Mouse (Mus musculus) Muller cell, postnatal 12 days (primary cell): ENCODE data around the gene Fam178b.
A peak's percentile ranks its signal among the peaks of the same experiment; 100 is the strongest.
"Not testable (repeated sequence)": the region's sequence is repeated elsewhere in the genome, so short reads cannot be mapped to it uniquely, and the experiment has no call there.

Experiments
- DNase-seq: peaks from one replicate; pipeline ENCODE4 v3.0.0-alpha.2; 2015; ENCODE audit errors: inconsistent ontology term

The Fam178b gene

DNA sequence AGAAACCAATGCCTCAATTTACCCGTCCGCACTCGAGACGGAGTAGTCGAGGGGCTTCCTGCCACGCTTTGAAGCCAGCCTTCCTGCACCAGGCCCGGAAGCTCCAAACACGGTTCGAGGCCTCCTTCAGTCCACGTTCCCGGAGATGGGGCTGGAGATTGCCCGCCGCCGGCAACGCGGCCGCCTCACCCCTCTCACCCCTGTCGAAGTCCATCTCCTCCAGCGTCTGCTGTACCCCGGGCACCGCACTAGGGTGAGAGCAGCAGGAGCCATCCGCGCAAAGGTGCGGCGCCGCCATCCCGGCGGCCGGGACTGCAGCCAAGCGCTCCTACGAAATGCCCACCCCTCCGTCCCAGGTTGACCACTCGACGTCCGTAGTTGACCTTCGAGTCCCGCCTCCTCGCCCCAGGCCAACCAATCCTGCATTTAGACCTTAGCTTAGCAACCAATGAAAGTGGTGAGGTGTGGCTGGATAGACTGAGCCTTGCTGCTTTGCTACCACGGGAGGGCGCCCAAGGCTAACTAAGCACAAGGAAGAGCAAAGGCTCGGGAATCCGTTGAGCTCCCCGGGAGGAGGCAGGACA, 136.0 kb downstream of the Fam178b start, which contains the start of gene Ankrd39:
TSS of gene Ankrd39 (minus strand) at position 558 of the 584 bp plus-strand sequence.
- peak; percentile 99 for DNase-seq

GRCm38 (mm10) chr1:36545845-36546600, 137.0 kb downstream of the Fam178b start:
- no peak for DNase-seq

DNA sequence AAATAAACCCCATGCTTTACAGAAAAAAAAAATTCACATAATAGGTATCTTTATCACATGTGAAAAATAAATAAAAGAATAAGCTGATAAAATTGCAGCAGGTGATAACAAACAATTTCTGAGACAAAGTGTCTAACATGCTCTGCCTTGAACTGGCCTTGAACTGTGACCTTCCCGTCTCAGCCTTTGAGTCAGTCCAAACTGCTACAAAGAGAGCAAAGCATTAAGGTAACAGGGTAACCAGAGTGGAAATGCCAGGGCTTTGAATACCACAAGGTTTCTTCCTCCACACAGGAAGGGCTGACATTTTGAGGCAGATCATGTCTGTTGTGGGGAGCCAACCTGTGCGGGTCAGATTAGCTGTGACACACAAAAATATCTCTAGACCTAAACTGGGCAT, 137.6 kb downstream of the Fam178b start:
- DNase-seq: no peak

DNA sequence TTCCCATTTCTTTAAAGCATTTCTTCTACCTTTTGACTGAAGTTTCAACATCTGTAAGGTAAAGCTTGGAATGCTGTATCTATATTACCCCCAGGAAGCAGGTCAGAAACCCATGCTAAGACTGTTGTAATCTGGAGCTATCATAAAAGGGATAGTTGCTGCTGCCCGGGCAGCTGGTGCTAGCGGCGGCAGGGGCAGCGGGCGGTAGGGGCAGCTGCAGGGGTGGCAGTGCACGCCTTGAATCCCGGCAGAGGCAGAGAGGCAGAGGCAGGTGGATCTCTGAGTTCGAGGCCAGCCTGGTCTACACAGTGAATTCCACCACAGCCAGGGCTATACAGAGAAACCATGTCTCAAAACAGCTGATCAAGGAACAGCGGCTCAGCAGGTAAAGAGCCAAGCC, 140.1 kb downstream of the Fam178b start:
- DNase-seq: no peak

DNA sequence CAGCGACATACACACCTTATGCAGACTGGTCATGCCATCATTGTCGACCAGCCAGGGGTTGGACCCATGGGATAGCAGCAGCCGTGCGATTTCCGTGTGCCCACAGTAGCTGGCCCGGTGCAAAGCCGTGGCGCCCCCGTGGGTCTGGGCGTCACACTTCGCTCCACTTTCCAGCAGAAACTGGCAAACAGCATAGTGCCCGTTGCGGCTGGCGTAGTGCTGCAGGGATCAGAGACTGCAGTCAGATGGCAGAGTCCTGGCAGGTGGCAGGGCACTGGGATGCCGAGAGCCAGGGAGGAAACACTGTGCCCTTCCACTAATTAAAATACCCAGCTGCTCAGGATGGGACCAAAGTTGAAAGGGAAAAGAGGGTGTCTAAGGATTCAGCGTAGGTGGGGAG, 141.1 kb downstream of the Fam178b start:
- no peak for DNase-seq

GRCm38 (mm10) chr1:36540807-36541206, 142.2 kb downstream of the Fam178b start:
- DNase-seq: no peak

- no peak for DNase-seq
Observed at GRCm38 (mm10) chr1:36540132-36540531, 142.9 kb downstream of the Fam178b start.

- DNase-seq: peak; percentile 35
Observed at GRCm38 (mm10) chr1:36539186-36539585, 143.8 kb downstream of the Fam178b start, which contains the start of gene Gm42417. Gene Gm42417 (minus strand): TSS chr1:36539429.

DNA sequence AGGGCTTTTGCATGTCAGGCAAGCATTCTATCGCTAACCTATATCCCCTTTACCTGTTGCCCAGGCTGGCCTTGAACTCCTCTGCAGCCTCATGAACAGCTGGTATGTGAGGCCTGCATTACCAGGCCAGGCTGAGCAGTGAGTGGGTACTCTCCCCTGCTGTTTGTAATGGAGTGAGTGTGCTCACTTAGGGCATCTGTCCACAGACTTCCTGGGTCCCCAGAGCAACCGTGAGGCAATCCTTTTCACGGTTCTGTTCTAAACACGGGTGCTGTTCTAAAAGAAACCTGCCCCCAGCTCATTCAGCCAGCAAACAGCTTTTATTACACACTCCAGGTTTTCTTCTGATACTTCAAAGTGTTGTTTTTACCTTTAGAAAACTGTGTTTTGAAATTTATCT, 144.3 kb downstream of the Fam178b start:
- no peak for DNase-seq

DNA sequence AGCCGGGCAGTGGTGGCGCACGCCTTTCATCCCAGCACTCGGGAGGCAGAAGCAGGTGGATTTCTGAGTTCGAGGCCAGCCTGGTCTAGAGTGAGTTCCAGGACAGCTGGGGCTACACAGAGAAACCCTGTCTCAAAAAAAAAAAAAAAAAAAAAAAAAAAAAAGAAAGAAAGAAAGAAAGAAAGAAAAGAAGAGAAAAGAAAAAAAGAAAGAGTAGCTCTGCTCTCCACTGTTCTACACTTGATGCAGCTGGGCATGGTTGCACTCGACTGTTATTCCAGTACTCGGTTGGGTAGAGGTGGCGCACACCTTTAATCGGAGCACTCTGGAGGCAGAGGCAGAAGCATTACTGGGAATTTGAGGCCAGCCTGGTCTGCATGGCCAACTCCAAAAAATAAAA, 146.2 kb downstream of the Fam178b start, which contains the start of gene Ankrd23:
TSS of gene Ankrd23 (minus strand) at position 101 of the 400 bp plus-strand sequence.
- DNase-seq: not testable (repeated sequence)

- DNase-seq: no peak
Observed at GRCm38 (mm10) chr1:36536397-36536728, 146.6 kb downstream of the Fam178b start.

DNA sequence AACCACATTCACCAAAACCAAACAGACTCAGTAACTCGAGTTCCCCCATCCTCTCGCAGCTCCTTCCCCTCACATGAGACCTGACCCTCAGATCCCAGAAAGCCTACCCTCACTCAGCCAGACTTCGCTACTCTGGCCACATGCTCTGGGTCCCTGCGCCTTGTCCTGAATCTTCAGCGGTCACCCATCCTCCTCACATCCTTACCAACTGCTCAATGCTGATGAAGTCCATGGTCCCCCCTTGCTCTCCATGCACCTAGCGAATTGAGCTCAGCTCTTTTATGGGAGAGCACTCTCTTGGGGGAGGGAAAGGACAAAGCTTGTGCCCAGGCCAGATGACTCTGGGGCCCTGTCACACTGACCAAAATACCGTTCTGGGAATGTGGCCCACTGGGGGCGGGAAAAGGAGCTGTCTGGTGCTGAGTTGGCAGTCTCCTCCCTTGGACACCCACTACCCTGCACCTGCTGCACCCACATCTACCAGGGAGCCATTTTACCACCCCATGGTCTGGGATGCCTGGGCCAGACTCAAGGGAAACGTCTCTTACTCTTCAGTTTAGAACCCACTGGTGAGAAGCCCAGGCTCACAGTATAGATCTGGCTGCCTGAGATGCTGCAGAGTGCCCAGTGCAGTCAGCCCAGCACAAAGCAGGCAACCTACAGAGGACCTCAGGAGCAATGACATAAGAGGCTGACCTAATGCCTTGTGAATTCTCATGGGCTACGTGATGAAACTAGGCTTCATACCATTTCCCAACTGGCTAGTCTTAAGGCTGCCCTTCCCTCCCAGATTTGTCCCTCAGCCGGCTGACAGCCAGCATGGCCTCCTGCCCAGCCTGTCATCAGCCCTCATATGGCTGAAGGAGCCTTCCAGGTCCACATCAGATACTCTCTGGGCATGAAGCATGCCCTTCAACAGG, 147.2 kb downstream of the Fam178b start:
- peak; percentile 63 for DNase-seq

GRCm38 (mm10) chr1:36534595-36535058, 148.4 kb downstream of the Fam178b start:
- DNase-seq: no peak

DNA sequence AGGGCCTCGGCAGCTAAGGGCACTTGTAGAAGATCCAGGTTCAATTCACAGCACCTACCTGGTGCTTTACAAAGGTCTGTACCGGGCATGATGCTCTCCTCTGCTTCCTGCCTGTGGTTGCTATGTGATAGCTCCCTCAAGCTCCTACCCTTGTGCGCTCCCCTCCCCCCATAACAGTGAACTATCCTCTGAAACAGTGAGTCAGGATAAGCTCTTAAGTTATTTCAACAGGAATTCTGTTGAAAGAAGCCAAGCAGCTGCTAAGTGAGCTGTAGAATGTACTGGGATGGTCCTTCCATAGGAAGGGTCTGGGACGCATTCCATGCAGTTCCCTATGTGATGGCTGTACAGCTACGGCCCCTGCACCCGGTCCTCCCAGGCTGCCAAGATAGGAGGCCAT, 149.4 kb downstream of the Fam178b start:
- DNase-seq: no peak

- no peak for DNase-seq
Observed at GRCm38 (mm10) chr1:36531461-36531860, 151.5 kb downstream of the Fam178b start.

DNA sequence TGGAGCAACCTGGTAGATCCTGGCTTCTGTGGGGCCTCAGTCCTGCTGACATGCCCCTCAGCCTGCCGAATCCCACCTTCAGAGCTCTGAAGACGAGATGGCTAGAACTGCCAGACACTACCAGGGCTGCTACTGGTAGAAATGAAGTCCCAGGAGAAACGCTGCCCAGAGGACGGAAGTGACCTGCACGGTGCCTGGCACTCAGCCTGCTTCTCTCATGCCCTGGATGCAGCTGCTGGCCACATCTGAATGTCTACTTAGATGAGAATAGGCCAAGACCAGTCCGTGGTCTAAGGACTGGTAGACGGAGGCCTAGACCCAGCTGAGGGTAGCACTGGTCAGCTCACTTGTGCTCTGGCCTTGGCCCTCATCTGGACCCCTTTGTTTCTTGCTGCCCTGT, 152.0 kb downstream of the Fam178b start:
- no peak for DNase-seq

DNA sequence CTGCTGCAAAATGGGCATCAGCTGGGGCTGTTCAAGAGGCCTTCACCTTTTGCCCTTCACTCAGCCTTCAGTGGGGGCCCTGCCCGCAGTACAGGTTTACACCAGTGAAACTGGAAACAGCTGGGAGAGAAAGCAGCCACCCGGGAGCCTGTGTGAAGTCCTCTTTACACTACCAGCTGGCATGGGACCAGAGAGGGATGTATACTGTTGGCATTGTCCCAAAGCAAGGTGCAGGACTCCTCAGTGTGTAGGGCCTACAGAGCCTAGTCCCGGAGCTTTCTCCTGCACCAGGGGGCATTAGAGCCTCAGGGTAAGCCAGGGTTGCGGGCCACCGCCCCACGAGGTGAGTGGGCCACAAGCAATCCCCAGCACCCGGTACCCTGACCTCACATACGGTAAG, 152.5 kb downstream of the Fam178b start:
- DNase-seq: no peak

- no peak for DNase-seq
Observed at GRCm38 (mm10) chr1:36529875-36530274, 153.1 kb downstream of the Fam178b start.

- no peak for DNase-seq
Observed at GRCm38 (mm10) chr1:36529274-36529673, 153.7 kb downstream of the Fam178b start.

DNA sequence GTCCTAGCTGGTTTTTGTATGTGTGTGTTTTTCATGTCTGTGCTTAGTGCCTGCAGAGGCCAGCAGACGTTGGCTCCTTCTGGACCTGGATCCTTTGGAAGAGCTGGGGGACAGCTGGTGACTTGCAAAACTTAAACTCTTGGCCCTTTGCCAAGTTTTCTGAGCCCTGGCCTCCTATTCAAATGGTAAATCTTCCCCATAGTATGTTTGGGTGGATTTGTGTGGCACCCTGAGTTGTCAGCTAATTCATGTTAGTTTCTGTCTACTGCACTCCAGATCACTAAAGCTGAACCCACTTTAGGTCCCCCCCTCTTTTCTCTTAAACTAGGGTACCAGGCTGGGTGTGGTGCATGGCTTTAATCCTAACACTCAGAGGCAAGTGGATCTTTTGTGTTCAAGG, 154.6 kb downstream of the Fam178b start:
- no peak for DNase-seq

- no peak for DNase-seq
Observed at GRCm38 (mm10) chr1:36526903-36527302, 156.1 kb downstream of the Fam178b start.

DNA sequence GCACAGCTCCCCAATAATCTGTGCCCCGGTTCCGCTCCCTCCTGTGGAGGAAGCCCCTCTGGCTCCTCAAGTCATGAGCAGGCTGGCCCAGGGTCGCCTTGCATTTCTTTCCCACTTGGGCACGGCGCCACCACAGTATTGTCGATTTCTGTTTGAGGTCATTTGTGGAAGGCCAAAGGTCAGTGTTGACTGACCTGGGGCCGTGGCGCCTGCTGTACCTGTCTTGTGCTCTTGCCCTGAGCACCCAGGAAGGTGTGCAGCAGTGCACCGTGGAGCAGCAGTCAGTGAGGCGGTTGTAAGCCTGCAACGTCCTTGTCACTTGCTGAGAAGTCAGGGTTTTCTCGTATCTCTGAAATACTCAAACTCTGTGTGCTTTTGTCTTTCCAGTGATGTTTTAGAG, 157.2 kb downstream of the Fam178b start:
- no peak for DNase-seq
